10 mouse cellular contexts compared by ENCODE assay signal in the genomic region with DNA sequence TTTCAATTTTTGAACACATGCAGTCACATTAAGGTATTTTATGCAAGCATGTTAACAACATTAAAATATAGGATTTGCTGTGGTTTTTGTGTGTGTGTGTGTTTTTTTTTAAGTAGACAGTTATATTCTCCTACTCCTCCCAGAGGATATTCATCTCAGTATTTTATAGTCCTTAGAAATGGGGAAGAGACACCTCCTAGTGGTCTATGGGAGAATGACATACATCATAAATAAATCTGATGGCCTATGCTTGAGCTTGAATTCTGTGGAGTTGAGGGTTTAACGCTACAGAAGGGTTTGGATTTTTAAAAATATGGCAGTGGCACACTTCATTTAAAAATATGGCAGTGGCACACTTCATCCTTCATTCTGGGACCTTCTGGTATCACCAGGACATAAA. TPM values are rescaled to one million over a fixed set of nuclear protein-coding genes. Genes with fewer than 3 reads are reported as not detected.
A peak's percentile ranks its signal among the peaks of the same experiment; 100 is the strongest.
DNase-seq lines count a peak whose midpoint lies in the region; ATAC-seq and TF ChIP-seq lines count a peak whose summit lies in the region.
"Had no signal": no experiment of that assay in that cellular context is flagged by ENCODE, and none has a peak within 500 bp of the region (broad histone marks: within the 10 kb centered on the region; RNA-seq: fewer than 3 reads in every experiment).

No protein-coding gene starts in this region.

- no peak for TF ChIP-seq POLR2A in heart, adult 2 months (IDR thresholded peaks at IDR 0.05; ENCODE audit: insufficient read depth, low read depth, low read length)

- DNase-seq in heart, adult 2 months = no peak
- no peak for DNase-seq in heart, postnatal 25 days (ENCODE audit: low spot score)
- DNase-seq in lung, postnatal 0 days (ENCODE audit: low spot score) = peak; percentile 59
- no peak for DNase-seq in lung, postnatal 14 days
- DNase-seq in embryo, embryonic 10 days (ENCODE audit: low spot score) = peak; percentile 54
- DNase-seq in splenic B cell, adult 2 months (ENCODE audit: low read depth, low spot score) = peak; percentile 13
- no peak for DNase-seq in gastrocnemius, postnatal 10 days

- H3K36me3 ChIP-seq in heart, adult 2 months (ENCODE audit: control insufficient read depth, insufficient read depth, low read length) = no peaks in the 10 kb centered on the region
- H3K36me3 ChIP-seq in lung, postnatal 0 days (ENCODE audit: insufficient read depth, low read length) = no peaks in the 10 kb centered on the region
- no peaks in the 10 kb centered on the region for H3K36me3 ChIP-seq in splenic B cell, adult 2 months (ENCODE audit: control insufficient read depth, insufficient read depth, low read length, poor library complexity, severe bottlenecking)
- no peaks in the 10 kb centered on the region for H3K36me3 ChIP-seq in intestine, embryonic 15.5 days
- H3K36me3 ChIP-seq: neural tube, embryonic 12.5 days had no signal

- 40% methylated on average over 1 of the region's 1 CpGs for WGBS in heart, adult 2 months
- 47% methylated on average over 1 of the region's 1 CpGs for WGBS in lung, postnatal 0 days
- WGBS in intestine, embryonic 15.5 days = 44% methylated on average over 1 of the region's 1 CpGs

- no peak overlapping the region for H3K4me2 ChIP-seq in lung, postnatal 0 days (replicated peaks; ENCODE audit: low read depth, low read length)
- no peak overlapping the region for H3K4me2 ChIP-seq in intestine, embryonic 15.5 days (replicated peaks)
- H3K4me2 ChIP-seq: neural tube, embryonic 12.5 days had no signal

- H3K4me1 ChIP-seq in heart, adult 2 months (ENCODE audit: control insufficient read depth, insufficient read depth, low read length) = no peaks in the 10 kb centered on the region
- H3K4me1 ChIP-seq in lung, postnatal 0 days (ENCODE audit: insufficient read depth, low read depth, low read length) = no peaks in the 10 kb centered on the region
- H3K4me1 ChIP-seq in intestine, embryonic 15.5 days (replicated peaks) = no peaks in the 10 kb centered on the region
- H3K4me1 ChIP-seq: neural tube, embryonic 12.5 days had no signal

- TF ChIP-seq EP300 in heart, adult 2 months (IDR thresholded peaks at IDR 0.05; ENCODE audit: insufficient read depth, low read depth, low read length) = no peak
- no peak for TF ChIP-seq EP300 in lung, postnatal 0 days (IDR thresholded peaks at IDR 0.05)

- H3K9ac ChIP-seq in heart, adult 2 months (ENCODE audit: low read depth, low read length) = no peak overlapping the region
- H3K9ac ChIP-seq in lung, postnatal 0 days (replicated peaks; ENCODE audit: low read depth) = no peak overlapping the region
- no peak overlapping the region for H3K9ac ChIP-seq in intestine, embryonic 15.5 days
- H3K9ac ChIP-seq: neural tube, embryonic 12.5 days had no signal

- ATAC-seq in lung, postnatal 0 days = no peak
- ATAC-seq in intestine, embryonic 15.5 days = no peak

- intact Hi-C loops in heart, adult 2 months (cut with DNase I) = loop anchor here (1.0 to 2.0 kb wide), 2 partner anchors 153 to 178 kb away; no protein-coding TSS in a partner anchor
- intact Hi-C loops in heart, postnatal 25 days (cut with DNase I) = loop anchor here (1.0 to 5.0 kb wide), 2 partner anchors 178 to 381 kb away; no protein-coding TSS in a partner anchor

- H3K27me3 ChIP-seq in heart, adult 2 months (ENCODE audit: control insufficient read depth, insufficient read depth, low read length) = no peaks in the 10 kb centered on the region
- H3K27me3 ChIP-seq in lung, postnatal 0 days (replicated peaks; ENCODE audit: insufficient read depth, low read length) = no peaks in the 10 kb centered on the region
- H3K27me3 ChIP-seq in splenic B cell, adult 2 months (ENCODE audit: control insufficient read depth, insufficient read depth, low read length, poor library complexity, severe bottlenecking) = no peaks in the 10 kb centered on the region
- H3K27me3 ChIP-seq in intestine, embryonic 15.5 days (replicated peaks) = no peaks in the 10 kb centered on the region
- H3K27me3 ChIP-seq: neural tube, embryonic 12.5 days had no signal

- H3K79me2 ChIP-seq in heart, adult 2 months (replicated peaks; ENCODE audit: control insufficient read depth, insufficient read depth, low read length) = no peaks in the 10 kb centered on the region

- no peaks in the 10 kb centered on the region for H3K9me3 ChIP-seq in lung, postnatal 0 days (ENCODE audit: low read length)
- no peaks in the 10 kb centered on the region for H3K9me3 ChIP-seq in intestine, embryonic 15.5 days
- H3K9me3 ChIP-seq: neural tube, embryonic 12.5 days had no signal

- peak; percentile 78 for TF ChIP-seq CTCF in heart, adult 2 months (IDR thresholded peaks at IDR 0.05)
- TF ChIP-seq CTCF in lung, postnatal 0 days (IDR thresholded peaks at IDR 0.05) = peak; percentile 72

- no peak overlapping the region for H3K4me3 ChIP-seq in heart, adult 2 months
- no peak overlapping the region for H3K4me3 ChIP-seq in lung, postnatal 0 days (ENCODE audit: low read depth, low read length)
- no peak overlapping the region for H3K4me3 ChIP-seq in intestine, embryonic 15.5 days (replicated peaks)
- H3K4me3 ChIP-seq: neural tube, embryonic 12.5 days had no signal

- no peak overlapping the region for H3K27ac ChIP-seq in heart, adult 2 months
- no peak overlapping the region for H3K27ac ChIP-seq in lung, postnatal 0 days (ENCODE audit: low read length)
- no peak overlapping the region for H3K27ac ChIP-seq in intestine, embryonic 15.5 days
- H3K27ac ChIP-seq: neural tube, embryonic 12.5 days had no signal

RNA-seq across cellular contexts. Expression of gene Tgm3, which starts 46.0 kb away (rescaled TPM):
- not detected for total RNA-seq in heart, adult 2 months (2021)
- polyA plus RNA-seq in heart, adult 2 months (2012; rRNA removed) = 0.06 and 0.08 TPM in 2 replicates
- under 1 TPM in 1 of 2 experiments, not detected in 1; 0.05 TPM for total RNA-seq in heart, postnatal 25 days (2021)
- not detected in 2 replicates for polyA plus RNA-seq in lung, postnatal 0 days (2015; fragmentation: Nextera tagmentation; extraction: Ambion mirVana)
- total RNA-seq in gastrocnemius, postnatal 10 days (2021) = under 1 TPM in 1 of 2 experiments, not detected in 1; 0.07 TPM
- 0.05 TPM in 1 of 2 replicates, not detected in the other for polyA plus RNA-seq in intestine, embryonic 15.5 days (2015; fragmentation: Nextera tagmentation; extraction: Ambion mirVana)
- total RNA-seq: gastrocnemius, adult 8-10 months had no signal
- polyA plus RNA-seq: neural tube, embryonic 12.5 days had no signal

RNA-seq across cellular contexts. Expression of gene Tgm6, which starts 54.1 kb away (rescaled TPM):
- not detected for total RNA-seq in heart, adult 2 months (2021)
- not detected in 2 replicates for polyA plus RNA-seq in heart, adult 2 months (2012; rRNA removed)
- total RNA-seq in heart, postnatal 25 days (2021) = not detected
- polyA plus RNA-seq in lung, postnatal 0 days (2015; fragmentation: Nextera tagmentation; extraction: Ambion mirVana) = not detected in 2 replicates
- not detected for total RNA-seq in gastrocnemius, postnatal 10 days (2021)
- not detected in 2 replicates for polyA plus RNA-seq in intestine, embryonic 15.5 days (2015; fragmentation: Nextera tagmentation; extraction: Ambion mirVana)
- total RNA-seq: gastrocnemius, adult 8-10 months had no signal
- polyA plus RNA-seq: neural tube, embryonic 12.5 days had no signal

Comparison
In these comparisons a context has a peak if more than half of its experiments do, and no peak if none do; other contexts are left out.
1. DNase-seq: peak in lung, postnatal 0 days (single experiment), embryo, embryonic 10 days (single experiment) and splenic B cell, adult 2 months (single experiment); none in heart, adult 2 months (0 of 2), heart, postnatal 25 days (single experiment), lung, postnatal 14 days (single experiment) and gastrocnemius, postnatal 10 days (single experiment).